Mouse (Mus musculus): ENCODE results near the gene Mnat1.

DNA sequence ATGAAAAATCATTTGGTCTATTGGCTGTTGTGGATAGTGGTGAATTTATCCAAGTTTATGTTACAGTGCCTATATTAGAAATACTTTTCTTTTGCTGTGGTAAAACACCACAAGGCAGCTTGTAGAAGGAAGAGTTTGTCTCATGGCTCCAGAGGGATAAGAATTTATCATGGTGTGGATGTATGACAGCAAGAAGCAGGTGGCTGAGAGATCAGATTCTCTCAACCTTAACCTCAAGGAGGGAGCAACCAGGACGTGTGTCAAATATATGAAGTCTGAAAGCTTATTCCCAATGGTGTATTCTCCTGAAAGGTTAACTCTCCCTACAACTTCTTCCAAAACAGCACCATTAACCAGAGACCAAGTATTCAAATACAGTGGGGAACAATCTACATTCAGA, 143.1 kb downstream of the Mnat1 start:
- TF ChIP-seq CTCF (IDR thresholded peaks at IDR 0.05; ENCODE audit: insufficient read depth, low read length) = no peak
- no peak for TF ChIP-seq POLR2A (IDR thresholded peaks at IDR 0.05; ENCODE audit: borderline replicate concordance, extremely low read depth, low read depth, low read length)
